Mouse (Mus musculus): ENCODE data around the gene Fgf12.

DNA sequence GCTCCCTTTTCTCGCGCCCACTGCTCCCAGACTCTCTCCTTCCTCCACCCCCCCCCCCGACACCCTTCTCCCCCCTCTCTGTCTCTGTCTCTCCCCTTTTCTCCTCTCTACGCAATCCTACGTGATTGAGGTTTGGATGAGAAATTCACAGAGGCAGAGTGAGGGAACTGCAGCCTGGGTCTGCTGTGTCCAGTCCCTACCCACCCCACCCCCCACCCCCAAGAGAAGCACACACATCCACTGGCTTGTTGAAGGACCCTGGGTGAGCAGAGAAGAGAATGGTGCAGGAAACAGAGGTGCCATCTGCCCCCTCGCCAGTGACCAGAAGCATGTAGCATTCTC, 305.8 kb downstream of the Fgf12 start:
- TF ChIP-seq CTCF (IDR thresholded peaks at IDR 0.05; ENCODE audit: low read depth) (no peak), EP300 (IDR thresholded peaks at IDR 0.05; ENCODE audit: low read depth) (no peak)
